1 mouse cellular context compared by ENCODE assay signal in the genomic region with DNA sequence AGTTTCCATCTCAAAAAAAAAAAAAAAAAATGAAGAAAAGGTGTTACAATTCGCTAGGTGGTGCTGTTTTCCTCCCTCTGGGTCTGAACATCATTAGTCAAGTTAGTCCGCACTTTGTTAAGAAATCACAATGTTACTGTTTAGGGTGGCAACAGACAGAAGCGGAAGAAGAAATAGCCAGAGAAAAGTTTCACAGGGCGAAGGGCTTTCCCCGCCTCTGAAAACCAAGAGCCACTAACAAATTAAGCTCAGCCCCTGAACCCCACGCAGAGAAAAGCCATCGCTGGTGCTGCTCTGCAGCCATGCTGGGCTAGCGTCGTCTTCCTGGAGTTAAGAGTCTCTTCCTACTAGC.
A peak's percentile ranks its signal among the peaks of the same experiment; 100 is the strongest.
TF ChIP-seq lines count a peak whose summit lies in the region.

No protein-coding gene starts in this region.

TF ChIP-seq in CH12.LX, 34 proteins besides CTCF, POLR2A, EP300 and RAD21 (continued from another document):
- 0 out of 2 replicates have a peak, but pooled peaks have one; percentile 32 for TF ChIP-seq TBP (conservative IDR thresholded peaks at IDR 0.05; ENCODE audit: low read depth, low read length)
- TF ChIP-seq JUN (IDR thresholded peaks at IDR 0.05; ENCODE audit: insufficient read depth, low read depth, low read length) = peak; percentile 11; the same call in 1 of the 2 replicates
- peak; percentile 71 for TF ChIP-seq MAX (IDR thresholded peaks at IDR 0.05; ENCODE audit: low read length)
- TF ChIP-seq MAFK (IDR thresholded peaks at IDR 0.05; ENCODE audit: insufficient replicate concordance, low read length) = no peak
- TF ChIP-seq KAT2A (IDR thresholded peaks at IDR 0.05; ENCODE audit: insufficient replicate concordance, low read length) = 0 out of 2 replicates have a peak, but pooled peaks have one; percentile 42
- no peak for TF ChIP-seq USF1 (IDR thresholded peaks at IDR 0.05; ENCODE audit: low read depth, low read length)
- TF ChIP-seq CHD1 (IDR thresholded peaks at IDR 0.05; ENCODE audit: low read depth, low read length) = peak; percentile 78; the same call in 1 of the 2 replicates
- peak; percentile 78 for TF ChIP-seq HCFC1 (IDR thresholded peaks at IDR 0.05; ENCODE audit: low read depth, low read length)
- no peak for TF ChIP-seq RCOR1 (conservative IDR thresholded peaks at IDR 0.05; ENCODE audit: low read depth, low read length)
- no peak for TF ChIP-seq PAX5 (IDR thresholded peaks at IDR 0.05; ENCODE audit: low read length)
- TF ChIP-seq NRF1 (IDR thresholded peaks at IDR 0.05; ENCODE audit: low read depth, low read length) = 0 out of 2 replicates have a peak, but pooled peaks have one; percentile 35
- peak; percentile 76 for TF ChIP-seq MXI1 (IDR thresholded peaks at IDR 0.05; ENCODE audit: low read depth, low read length)
- TF ChIP-seq SIN3A (IDR thresholded peaks at IDR 0.05; ENCODE audit: low read length) = peak; percentile 90
- 0 out of 2 replicates have a peak, but pooled peaks have one; percentile 38 for TF ChIP-seq ZMIZ1 (IDR thresholded peaks at IDR 0.05; ENCODE audit: low read depth, low read length)
- TF ChIP-seq NELFE (IDR thresholded peaks at IDR 0.05; ENCODE audit: low read depth, low read length) = peak; percentile 71
